Mouse (Mus musculus) bone marrow, adult 2 months (tissue): ENCODE results near the gene Igsf11.

Source experiments
- CTCF ChIP-seq: fragments of 200-500 bp; IDR thresholded peaks from 2 replicates; pipeline ENCODE4 v1.5.1; 2011; ENCODE audit warnings: low read length, control low read depth; ENCODE audit not compliant: control insufficient read depth, insufficient read depth
- POLR2A ChIP-seq: fragments of 200-500 bp; IDR thresholded peaks from 2 replicates; pipeline ENCODE4 v1.6.1; 2011; ENCODE audit warnings: low read depth, mild to moderate bottlenecking, control low read depth, low read length, borderline replicate concordance; ENCODE audit not compliant: control insufficient read depth

DNA sequence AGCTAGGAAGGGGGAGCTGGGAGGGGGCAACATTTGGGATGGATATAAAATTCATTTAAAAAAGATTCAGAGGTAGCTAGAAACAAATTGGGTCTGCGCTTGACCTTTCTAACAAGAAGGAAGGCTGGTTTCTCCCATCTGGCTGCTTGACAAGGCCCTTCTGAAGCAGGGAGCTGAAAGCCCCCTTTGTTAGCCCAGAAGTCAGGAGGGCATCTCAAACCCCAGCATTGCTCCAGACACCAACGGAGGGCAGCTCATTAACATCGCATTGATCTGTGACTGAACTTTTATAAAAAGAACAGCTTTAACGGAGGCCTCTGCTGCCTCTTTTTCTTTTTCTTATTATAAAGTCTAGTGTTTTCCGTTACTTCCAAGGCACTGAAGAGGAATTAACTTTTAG, 151.9 kb downstream of the Igsf11 start:
- TF ChIP-seq CTCF, result no peak
- no peak for TF ChIP-seq POLR2A
